ENCODE assay signal across 25 mouse cellular contexts in the genomic region with DNA sequence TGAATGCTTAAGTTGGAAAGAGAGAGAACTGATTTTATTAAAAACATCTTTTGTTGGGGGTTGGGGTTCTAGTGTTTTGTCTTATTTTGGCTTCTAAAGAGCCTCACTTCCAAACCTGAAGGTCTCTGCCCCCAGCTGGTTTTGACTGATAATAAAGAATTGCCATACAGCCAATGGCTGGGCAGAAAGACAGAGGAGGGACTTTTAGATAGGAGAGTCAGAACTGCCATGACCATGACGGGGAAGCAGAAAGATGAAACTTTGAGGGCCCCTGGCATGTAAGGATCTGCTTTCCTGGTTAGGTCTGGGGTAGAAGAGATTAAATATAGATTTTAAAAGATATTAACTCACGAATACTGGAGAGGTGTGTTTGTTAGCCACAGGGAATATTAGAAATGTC.
DNase-seq lines count a peak whose midpoint lies in the region; ATAC-seq lines count a peak whose summit lies in the region.
"Had no signal": no experiment of that assay in that cellular context is flagged by ENCODE, and none has a peak within 500 bp of the region (broad histone marks: within the 10 kb centered on the region; RNA-seq: fewer than 3 reads in every experiment).

No protein-coding gene starts in this region.

- no peak overlapping the region for H3K27ac ChIP-seq in heart, embryonic 11.5 days (ENCODE audit: low read depth, low read length)
- H3K27ac ChIP-seq in liver, embryonic 12.5 days, result no peak overlapping the region
- H3K27ac ChIP-seq in hindbrain, embryonic 14.5 days, result no peak overlapping the region
- H3K27ac ChIP-seq: embryonic facial prominence, embryonic 12.5 days; embryonic facial prominence, embryonic 15.5 days; forebrain, embryonic 15.5 days; hindbrain, embryonic 10.5 days; hindbrain, embryonic 13.5 days; hindbrain, postnatal 0 days had no signal

- no peak overlapping the region for H3K4me3 ChIP-seq in heart, embryonic 11.5 days (ENCODE audit: low read depth, low read length)
- no peak overlapping the region for H3K4me3 ChIP-seq in liver, embryonic 12.5 days
- no peak overlapping the region for H3K4me3 ChIP-seq in hindbrain, embryonic 14.5 days (replicated peaks; ENCODE audit: low read length)
- H3K4me3 ChIP-seq: embryonic facial prominence, embryonic 12.5 days; embryonic facial prominence, embryonic 15.5 days; forebrain, embryonic 15.5 days; hindbrain, embryonic 10.5 days; hindbrain, embryonic 13.5 days had no signal

- no peak for DNase-seq in heart, adult 18-20 months
- no peak for DNase-seq in liver
- peak; percentile 3 for DNase-seq in yolk sac, embryonic 10.5 days (ENCODE audit: low spot score)
- no peak for DNase-seq in hindbrain, embryonic 14.5 days (ENCODE audit: low spot score)
- DNase-seq: adrenal gland, postnatal 10 days; adrenal gland, postnatal 36 days; B cell, adult 2 months; cerebellum, adult 11 months; cerebellum, adult 2 months; cerebellum, adult 9-11 months; cerebellum, postnatal 25 days; gastrocnemius, postnatal 25 days had no signal

- H3K4me2 ChIP-seq in heart, embryonic 11.5 days, result no peak overlapping the region
- H3K4me2 ChIP-seq in liver, embryonic 12.5 days, result 0 out of 2 replicates have a peak overlapping the region, but pooled peaks have one; percentile 14
- H3K4me2 ChIP-seq in hindbrain, embryonic 14.5 days (replicated peaks), result no peak overlapping the region
- H3K4me2 ChIP-seq: embryonic facial prominence, embryonic 12.5 days; embryonic facial prominence, embryonic 15.5 days; forebrain, embryonic 15.5 days; hindbrain, embryonic 13.5 days had no signal

- H3K27me3 ChIP-seq in heart, embryonic 11.5 days (ENCODE audit: control insufficient read depth, insufficient read depth, low read length), result no peaks in the 10 kb centered on the region
- H3K27me3 ChIP-seq in liver, embryonic 12.5 days (replicated peaks), result no peaks in the 10 kb centered on the region
- H3K27me3 ChIP-seq in hindbrain, embryonic 14.5 days (ENCODE audit: control insufficient read depth, insufficient read depth, low read length), result no peaks in the 10 kb centered on the region
- H3K27me3 ChIP-seq: CH12.LX; embryonic facial prominence, embryonic 12.5 days; embryonic facial prominence, embryonic 15.5 days; forebrain, embryonic 15.5 days; hindbrain, embryonic 13.5 days had no signal

- no peaks in the 10 kb centered on the region for H3K4me1 ChIP-seq in heart, embryonic 11.5 days (ENCODE audit: control insufficient read depth, insufficient read depth, low read length)
- H3K4me1 ChIP-seq in liver, embryonic 12.5 days, result peaks cover 10% of the 10 kb centered on the region; the same call in 1 of the 2 replicates
- H3K4me1 ChIP-seq in hindbrain, embryonic 14.5 days (replicated peaks; ENCODE audit: control insufficient read depth, insufficient read depth, low read length), result peaks cover 12% of the 10 kb centered on the region
- H3K4me1 ChIP-seq: embryonic facial prominence, embryonic 15.5 days had no signal

- peak; percentile 59 for ATAC-seq in heart, embryonic 11.5 days (replicated peaks; ENCODE audit: insufficient number of reproducible peaks, low FRiP score, low TSS enrichment)
- ATAC-seq in liver, embryonic 12.5 days, result peak; percentile 77
- no peak for ATAC-seq in hindbrain, embryonic 14.5 days (ENCODE audit: low FRiP score)
- ATAC-seq: forebrain, embryonic 15.5 days; hindbrain, postnatal 0 days; inflammation-experienced regulatory T-cells, adult 6 months; intestine, embryonic 16.5 days; Patski had no signal

- no peaks in the 10 kb centered on the region for H3K9me3 ChIP-seq in heart, embryonic 11.5 days (replicated peaks; ENCODE audit: control insufficient read depth, low read length)
- 0 out of 2 replicates have a peak, but pooled peaks cover 2% of the 10 kb centered on the region for H3K9me3 ChIP-seq in liver, embryonic 12.5 days (replicated peaks)
- H3K9me3 ChIP-seq in hindbrain, embryonic 14.5 days (ENCODE audit: control insufficient read depth, low read length), result no peaks in the 10 kb centered on the region
- H3K9me3 ChIP-seq: embryonic facial prominence, embryonic 12.5 days; embryonic facial prominence, embryonic 15.5 days; forebrain, embryonic 15.5 days; hindbrain, embryonic 10.5 days; hindbrain, embryonic 13.5 days had no signal

- WGBS in heart, embryonic 11.5 days (ENCODE audit: insufficient replicate concordance), result 52% methylated on average over 2 of the region's 2 CpGs
- WGBS in liver, embryonic 12.5 days (ENCODE audit: insufficient replicate concordance), result 39% methylated on average over 2 of the region's 2 CpGs
- 78% methylated on average over 2 of the region's 2 CpGs for WGBS in hindbrain, embryonic 14.5 days

- no peaks in the 10 kb centered on the region for H3K36me3 ChIP-seq in heart, embryonic 11.5 days (ENCODE audit: control insufficient read depth, insufficient read depth, low read length)
- no peaks in the 10 kb centered on the region for H3K36me3 ChIP-seq in liver, embryonic 12.5 days
- no peaks in the 10 kb centered on the region for H3K36me3 ChIP-seq in hindbrain, embryonic 14.5 days (replicated peaks; ENCODE audit: control insufficient read depth, insufficient read depth)
- H3K36me3 ChIP-seq: embryonic facial prominence, embryonic 12.5 days; embryonic facial prominence, embryonic 15.5 days; forebrain, embryonic 15.5 days; G1E; hindbrain, embryonic 10.5 days; hindbrain, embryonic 13.5 days had no signal

- no peak overlapping the region for H3K9ac ChIP-seq in heart, embryonic 11.5 days (ENCODE audit: low read depth, low read length)
- H3K9ac ChIP-seq in liver, embryonic 12.5 days, result no peak overlapping the region
- no peak overlapping the region for H3K9ac ChIP-seq in hindbrain, embryonic 14.5 days
- H3K9ac ChIP-seq: embryonic facial prominence, embryonic 12.5 days; embryonic facial prominence, embryonic 15.5 days; forebrain, embryonic 15.5 days; hindbrain, embryonic 13.5 days had no signal
